Mouse (Mus musculus) heart, postnatal 0 days (tissue): ENCODE measurements around the gene Rapgef1.

Experiments used
- CTCF ChIP-seq: IDR thresholded peaks from 2 replicates; pipeline ENCODE4 v1.5.1; 2016; ENCODE audit warnings: antibody characterized with exemption, control low read depth, low read depth
- EP300 ChIP-seq: IDR thresholded peaks from 2 replicates; pipeline ENCODE4 v1.6.1; 2016; ENCODE audit warnings: antibody characterized with exemption, low read depth

DNA sequence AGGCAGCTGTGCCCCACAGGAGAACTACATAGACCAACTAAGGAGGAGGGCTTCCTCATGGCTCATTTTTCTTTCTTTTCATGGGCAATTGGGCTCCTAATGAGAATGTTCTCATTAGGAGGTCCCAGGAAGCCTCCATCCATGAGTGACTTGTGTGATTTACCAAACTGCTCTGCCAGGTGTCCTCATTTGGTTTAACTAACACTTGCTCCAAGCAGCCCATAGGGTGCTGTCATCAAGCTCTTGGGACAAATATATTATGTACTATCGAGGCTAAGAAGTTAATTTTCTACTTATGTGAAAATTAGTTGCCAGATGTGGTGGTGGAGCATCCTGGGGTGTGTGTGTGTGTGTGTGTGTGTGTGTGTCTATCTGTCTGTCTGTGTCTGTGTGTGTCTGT, 37.6 kb downstream of the Rapgef1 start:
- no peak for TF ChIP-seq CTCF
- TF ChIP-seq EP300 = no peak
